Mouse (Mus musculus): Measurements from ENCODE around the gene Cyp2c55.

- no peak for TF ChIP-seq CTCF (IDR thresholded peaks at IDR 0.05; ENCODE audit: low read depth, low read length)
- TF ChIP-seq EP300 (IDR thresholded peaks at IDR 0.05; ENCODE audit: insufficient read depth, low read depth, low read length): no peak
Observed at GRCm38 (mm10) chr19:39060719-39061118, 53.9 kb downstream of the Cyp2c55 start, which contains the start of gene Cyp2c65.

Data from ES-Bruce4 (cell line).